Mouse (Mus musculus): Measurements from ENCODE around the gene Cluh.

- TF ChIP-seq CTCF (IDR thresholded peaks at IDR 0.05; ENCODE audit: low read depth): no peak
- no peak for TF ChIP-seq EP300 (IDR thresholded peaks at IDR 0.05; ENCODE audit: low read depth)
These were observed 25.4 kb downstream of the Cluh start for GRCm38 (mm10) chr11:74674713-74675112.

Data from liver, embryonic 14.5 days (tissue).